Mouse (Mus musculus) ovary, postnatal 10 days (tissue): ENCODE data around the gene Rnps1.

Experiments used
- DNase-seq: peaks from one replicate; pipeline ENCODE4 v3.0.0; 2022; ENCODE audit warnings: low spot score

Rnps1 gene

DNA sequence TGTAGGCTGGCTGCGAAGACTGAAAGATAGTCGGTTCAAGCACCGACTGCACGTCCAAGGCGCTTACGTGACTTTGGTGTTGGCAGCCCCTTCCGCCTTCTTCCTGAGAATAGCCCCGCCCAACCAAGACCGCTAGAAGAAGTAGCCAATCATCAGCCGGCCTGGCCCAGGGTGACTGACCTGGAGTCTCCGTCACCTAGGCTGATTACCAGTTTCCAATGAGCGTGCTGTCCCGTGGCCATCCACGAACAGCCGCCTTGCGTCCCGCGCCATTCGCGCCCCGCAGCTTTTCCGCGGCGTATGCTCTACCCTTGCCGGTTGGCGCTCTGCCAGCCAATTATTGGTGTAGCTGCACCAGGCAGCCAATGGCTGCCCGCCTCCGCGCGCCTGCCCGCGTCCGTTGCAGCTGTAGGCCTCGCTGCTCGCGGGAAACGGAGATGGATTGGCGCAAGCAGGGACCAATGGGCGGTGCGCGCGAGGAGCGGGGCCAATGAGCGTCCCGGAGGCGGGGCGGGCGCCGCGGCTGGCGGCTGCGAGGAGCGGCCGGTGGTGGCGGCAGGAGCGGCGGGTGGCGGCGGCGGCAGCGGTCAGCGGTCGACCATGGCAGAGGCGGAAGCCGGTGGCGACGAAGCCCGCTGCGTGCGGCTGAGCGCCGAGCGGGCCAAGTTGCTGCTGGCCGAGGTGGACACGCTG lies 55.7 kb downstream of the Rnps1 start, which contains the start of the genes E4f1 and Pgp:
Gene E4f1, minus strand, starts transcription at position 404 of the 693 bp plus-strand sequence.
Gene Pgp, plus strand, starts transcription at position 483 of the 693 bp plus-strand sequence.
- peak; percentile 97 for DNase-seq

DNA sequence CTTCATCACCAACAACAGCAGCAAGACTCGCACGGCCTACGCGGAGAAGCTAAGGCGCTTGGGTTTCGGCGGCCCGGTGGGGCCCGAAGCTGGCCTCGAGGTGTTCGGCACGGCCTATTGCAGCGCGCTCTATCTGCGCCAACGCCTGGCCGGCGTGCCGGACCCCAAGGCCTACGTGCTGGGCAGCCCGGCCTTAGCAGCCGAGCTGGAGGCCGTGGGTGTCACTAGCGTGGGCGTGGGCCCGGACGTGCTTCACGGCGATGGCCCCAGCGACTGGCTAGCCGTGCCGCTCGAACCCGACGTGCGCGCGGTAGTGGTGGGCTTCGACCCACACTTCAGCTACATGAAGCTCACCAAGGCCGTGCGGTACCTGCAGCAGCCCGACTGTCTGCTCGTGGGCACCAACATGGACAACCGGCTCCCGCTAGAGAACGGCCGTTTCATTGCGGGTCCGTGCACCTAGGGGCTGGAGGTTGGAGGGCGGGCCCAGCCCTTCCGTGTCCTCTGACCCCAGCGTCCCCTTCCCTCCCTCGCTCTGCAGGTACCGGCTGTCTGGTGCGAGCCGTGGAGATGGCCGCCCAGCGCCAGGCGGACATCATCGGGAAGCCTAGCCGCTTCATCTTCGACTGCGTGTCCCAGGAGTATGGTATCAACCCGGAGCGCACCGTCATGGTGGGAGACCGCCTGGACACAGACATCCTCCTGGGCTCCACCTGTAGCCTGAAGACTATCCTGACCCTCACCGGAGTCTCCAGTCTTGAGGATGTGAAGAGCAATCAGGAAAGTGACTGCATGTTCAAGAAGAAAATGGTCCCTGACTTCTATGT lies 56.5 kb downstream of the Rnps1 start:
- no peak for DNase-seq

DNA sequence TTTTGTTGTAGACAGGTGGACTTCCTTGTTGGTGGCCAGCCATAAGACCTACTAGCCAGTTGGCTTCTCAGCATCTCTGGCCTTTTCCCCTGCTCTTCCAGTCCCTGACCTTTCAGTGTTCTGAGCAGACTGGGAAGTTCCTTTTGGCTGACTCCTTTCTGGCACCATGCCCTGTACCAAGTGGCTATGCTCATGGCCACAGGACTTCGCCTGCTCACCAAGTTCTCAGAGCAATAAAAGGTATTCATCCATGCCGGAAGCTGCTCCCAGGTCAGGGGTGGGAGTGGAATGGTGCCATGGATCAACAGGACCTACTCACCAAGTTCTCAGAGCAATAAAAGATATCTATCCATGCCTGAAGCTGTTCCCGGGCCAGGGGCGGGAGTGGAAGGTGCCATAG lies 58.1 kb downstream of the Rnps1 start:
- DNase-seq = no peak

DNA sequence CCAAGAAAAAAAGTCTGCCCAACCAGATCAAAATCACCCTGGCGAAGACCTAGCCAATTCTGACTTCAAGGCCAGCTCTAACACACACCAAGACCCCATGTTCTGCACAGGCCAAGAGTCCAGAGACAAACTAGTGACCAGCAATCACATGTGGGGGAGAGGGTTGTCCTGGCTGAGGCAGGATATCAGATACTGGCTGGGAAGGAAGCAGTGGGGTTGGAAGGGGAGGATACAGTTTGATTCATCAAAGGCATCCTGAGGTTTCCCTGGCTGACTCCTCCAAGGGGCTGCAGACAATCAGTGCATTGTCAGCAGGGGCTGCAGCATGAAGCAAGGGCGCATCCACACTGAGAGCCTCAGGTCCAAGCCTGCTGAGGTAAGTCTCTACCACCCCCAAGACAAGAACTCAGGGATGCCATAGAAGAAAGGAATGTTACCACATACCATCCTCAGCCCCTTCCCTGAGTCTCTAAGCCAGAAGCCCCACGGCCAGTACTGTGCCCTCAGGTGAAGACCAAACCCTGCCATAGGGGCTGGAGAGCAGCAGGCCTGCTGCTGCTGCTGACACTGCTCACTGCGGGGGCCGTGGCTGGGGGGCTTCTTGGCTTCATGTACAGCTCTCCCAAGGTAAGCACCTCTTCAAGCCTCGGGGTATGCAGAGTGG lies 59.4 kb downstream of the Rnps1 start, which contains the start of gene Bricd5:
Gene Bricd5, plus strand, starts transcription at position 273 of the 664 bp plus-strand sequence.
- DNase-seq = no peak

DNA sequence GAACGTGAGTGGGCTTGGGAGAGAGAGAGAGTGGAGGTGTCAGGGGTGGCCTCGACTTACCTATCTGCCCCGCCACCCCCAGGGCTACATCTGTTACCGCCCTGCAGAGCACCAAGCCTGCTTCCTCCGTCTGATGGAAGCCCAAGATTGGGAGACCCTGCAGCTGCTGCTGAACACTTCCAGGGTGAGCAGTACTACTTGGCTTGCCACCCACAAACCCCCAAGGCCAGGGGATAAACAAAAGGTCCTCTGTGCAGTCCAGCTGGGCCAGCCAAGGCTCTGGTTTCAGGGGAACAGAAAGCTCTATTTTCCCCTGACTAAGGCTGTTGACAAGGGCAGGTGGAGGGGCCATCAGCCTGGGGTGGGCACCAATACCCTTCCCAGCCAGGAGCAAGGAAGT lies 60.2 kb downstream of the Rnps1 start:
- DNase-seq = no peak
